Mouse (Mus musculus): ENCODE measurements around the gene Gm10401. TPM values are rescaled to one million over a fixed set of nuclear protein-coding genes. Genes with fewer than 3 reads are reported as not detected.
A peak's percentile ranks its signal among the peaks of the same experiment; 100 is the strongest.
"Not testable (repeated sequence)": the region's sequence is repeated elsewhere in the genome, so short reads cannot be mapped to it uniquely, and the experiment has no call there.

The Gm10401 gene
- total RNA-seq, 4 experiments from 2014 or later: not detected

- peak in 1 of 2 experiments; percentile 59 for DNase-seq (ENCODE audit: low spot score in 2 of 2)
Measured at GRCm38 (mm10) chr5:115118961-115119570, 21.0 kb upstream of the Gm10401 start, which contains the start of gene Acads. Gene Acads, minus strand, starts transcription at chr5:115119346.

DNA sequence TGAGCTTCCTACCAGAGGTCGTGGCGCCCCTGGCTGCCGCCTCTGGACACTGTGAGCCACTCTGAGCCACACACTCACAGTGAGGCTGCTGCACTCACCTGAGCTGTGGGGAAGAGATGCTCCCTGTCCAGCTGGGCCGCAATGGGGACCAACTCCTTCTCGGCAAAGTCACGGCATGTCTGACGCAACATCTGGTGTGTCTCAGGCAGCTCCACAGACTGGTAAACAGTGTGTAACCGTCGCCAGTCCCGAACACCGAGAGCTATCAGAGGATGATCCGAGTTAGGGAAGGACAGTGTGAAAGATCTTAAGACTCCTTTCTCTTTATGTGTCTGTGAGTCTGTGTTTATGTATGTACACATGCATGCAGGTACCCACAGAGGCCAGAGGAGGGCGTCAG, 19.4 kb upstream of the Gm10401 start:
- no peak for DNase-seq (ENCODE audit: low spot score in 2 of 2)

DNA sequence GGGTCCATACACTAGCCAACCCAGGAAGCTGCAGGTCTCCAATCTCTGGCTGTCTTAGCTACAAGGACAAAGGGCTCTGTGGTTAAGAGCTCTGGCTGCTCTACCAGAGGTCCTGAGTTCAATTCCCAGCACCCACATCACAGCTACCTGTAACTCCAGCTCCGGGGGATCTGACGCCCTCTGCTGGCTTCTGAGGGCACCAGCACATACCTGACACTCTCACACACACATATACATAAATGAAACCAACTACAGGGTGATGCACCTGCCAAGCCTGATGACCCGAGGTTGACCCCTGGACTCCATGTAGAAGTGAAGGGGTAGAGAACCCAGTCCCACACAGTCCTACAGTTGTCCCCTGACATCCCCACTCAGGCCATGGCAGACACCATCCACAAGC, 18.3 kb upstream of the Gm10401 start:
- DNase-seq (ENCODE audit: low spot score in 2 of 2): no peak

DNA sequence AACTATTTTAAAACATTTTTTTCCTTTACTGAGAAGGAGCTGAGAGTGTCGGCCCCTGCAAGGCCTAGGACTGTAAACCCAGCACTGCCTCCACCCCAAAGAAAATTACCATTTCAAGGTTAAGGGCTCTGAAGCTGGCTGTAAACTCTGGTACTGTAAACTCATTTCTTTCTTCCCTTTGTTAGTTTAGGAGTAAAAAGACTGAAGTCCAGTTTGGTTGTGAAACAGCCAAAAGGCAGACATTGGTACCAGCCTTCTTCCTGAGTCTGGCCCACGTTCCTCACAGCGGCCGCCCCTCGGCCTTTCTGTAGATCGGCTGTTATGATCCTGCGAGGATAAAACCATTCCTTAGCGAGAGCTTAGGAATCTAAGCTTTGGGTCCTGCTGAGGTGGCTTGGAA, 16.4 kb upstream of the Gm10401 start:
- DNase-seq (ENCODE audit: low spot score in 2 of 2): no peak

GRCm38 (mm10) chr5:115113244-115113643, 15.1 kb upstream of the Gm10401 start:
- no peak for DNase-seq (ENCODE audit: low spot score in 2 of 2)

GRCm38 (mm10) chr5:115111156-115111555, 13.1 kb upstream of the Gm10401 start:
- DNase-seq (ENCODE audit: low spot score in 2 of 2): no peak

GRCm38 (mm10) chr5:115103253-115103652, 5.2 kb upstream of the Gm10401 start:
- not testable (repeated sequence) for DNase-seq (ENCODE audit: low spot score in 2 of 2)

- DNase-seq (ENCODE audit: low spot score in 2 of 2): no peak
Measured at GRCm38 (mm10) chr5:115102231-115102630, 4.1 kb upstream of the Gm10401 start.

DNA sequence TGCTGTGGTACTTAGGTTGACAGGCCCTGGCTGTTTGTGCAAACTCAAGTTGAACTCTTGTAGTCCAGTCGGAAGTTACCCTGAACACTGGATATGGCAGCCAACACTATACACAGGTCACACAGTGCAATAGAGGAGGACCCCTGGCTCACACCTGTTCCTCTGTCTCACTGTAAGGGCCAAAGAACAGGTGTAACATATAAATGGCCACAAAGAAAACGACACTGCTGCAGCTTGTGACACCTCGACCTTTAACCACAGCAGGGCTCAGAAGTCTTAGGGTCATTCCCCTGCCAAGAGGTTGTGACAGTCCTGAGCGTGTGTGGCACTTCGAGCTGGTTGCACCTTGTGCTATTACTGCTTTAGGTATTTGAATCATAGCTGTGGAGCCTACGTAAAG, 2.4 kb upstream of the Gm10401 start:
- DNase-seq (ENCODE audit: low spot score in 2 of 2): no peak

- DNase-seq (ENCODE audit: low spot score in 2 of 2): no peak
Measured at GRCm38 (mm10) chr5:115099991-115100390, 1.9 kb upstream of the Gm10401 start.

DNA sequence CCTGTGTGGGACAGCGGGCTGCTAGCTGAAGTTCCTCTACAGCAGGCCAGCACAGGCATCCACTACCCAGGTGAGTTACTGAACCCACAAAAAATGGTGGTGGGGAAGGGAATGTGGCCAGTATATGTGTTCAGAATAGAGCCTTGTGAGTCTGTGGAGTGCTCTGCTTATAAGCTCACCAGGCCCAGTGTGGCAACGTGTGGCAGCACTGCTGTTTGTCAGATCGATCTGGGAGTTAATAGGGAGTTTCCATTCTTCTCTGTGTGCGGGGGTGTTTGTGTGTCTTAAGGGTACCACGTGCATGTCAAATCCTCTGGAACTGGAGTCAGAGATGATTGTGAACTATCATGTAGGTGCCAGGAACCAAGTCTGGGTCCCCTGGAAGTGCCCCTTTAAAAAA, 1.4 kb upstream of the Gm10401 start:
- DNase-seq (ENCODE audit: low spot score in 2 of 2): no peak

DNA sequence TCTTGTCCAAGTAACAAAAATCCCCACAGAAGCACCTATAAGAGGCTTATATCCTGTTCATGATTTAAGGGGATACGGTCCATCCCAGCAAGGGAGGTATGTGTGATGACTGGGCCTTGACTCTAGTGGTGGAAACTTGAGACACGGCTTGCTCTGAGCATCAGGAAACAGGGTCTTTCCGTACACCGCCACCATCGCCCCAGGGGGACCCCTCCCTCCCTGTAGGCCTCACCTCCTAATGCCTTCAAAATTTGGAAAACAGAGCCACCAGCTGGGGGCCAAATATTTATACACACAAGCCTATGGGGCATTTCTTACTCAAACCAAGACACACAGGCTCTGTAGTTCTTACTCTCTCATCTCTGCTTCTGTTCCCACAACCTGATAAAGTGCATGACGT, 6.3 kb downstream of the Gm10401 start:
- no peak for DNase-seq (ENCODE audit: low spot score in 2 of 2)

GRCm38 (mm10) chr5:115091015-115091414, 7.1 kb downstream of the Gm10401 start:
- DNase-seq (ENCODE audit: low spot score in 2 of 2): no peak

GRCm38 (mm10) chr5:115089592-115090268, 8.4 kb downstream of the Gm10401 start:
- DNase-seq (ENCODE audit: low spot score in 2 of 2): no peak

DNA sequence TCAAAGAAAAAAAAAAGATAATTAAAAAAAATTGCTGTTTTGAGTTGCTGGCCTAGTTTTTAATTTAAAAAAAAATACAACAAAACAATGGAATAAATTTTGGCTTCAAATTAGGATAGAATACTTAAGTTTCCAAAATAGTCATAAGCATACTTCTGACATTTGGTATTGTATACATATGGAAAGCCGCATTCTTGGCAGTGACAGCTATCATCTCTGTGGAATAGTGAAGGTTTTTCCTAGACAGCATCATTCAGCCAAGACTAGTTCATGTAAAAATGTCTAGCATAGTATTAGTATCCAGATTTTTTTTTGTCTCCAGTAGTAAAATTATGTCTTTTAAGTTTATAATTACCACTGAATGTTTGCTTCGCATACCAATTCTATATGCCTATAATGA, 12.4 kb downstream of the Gm10401 start:
- no peak for DNase-seq (ENCODE audit: low spot score in 2 of 2)

DNA sequence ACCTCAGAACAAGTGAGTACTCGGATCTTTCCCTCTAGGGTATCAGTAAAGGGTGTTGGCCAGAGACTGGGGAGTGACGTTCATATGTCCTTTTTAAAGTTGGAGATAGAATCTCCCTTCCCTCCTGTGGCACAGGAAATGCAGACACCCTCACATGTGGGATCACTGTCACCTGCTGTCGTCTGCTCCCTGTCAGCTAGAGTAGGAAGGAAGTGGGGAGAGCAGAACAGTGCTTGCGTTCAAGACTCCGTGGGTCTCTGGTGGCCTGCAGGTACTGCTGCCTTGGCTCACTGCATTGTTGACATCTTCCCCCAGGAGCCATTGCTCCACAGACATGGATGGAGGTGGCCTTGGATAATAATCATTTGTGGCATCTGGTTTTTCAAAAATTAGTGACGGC, 14.6 kb downstream of the Gm10401 start:
- DNase-seq (ENCODE audit: low spot score in 2 of 2): no peak

DNA sequence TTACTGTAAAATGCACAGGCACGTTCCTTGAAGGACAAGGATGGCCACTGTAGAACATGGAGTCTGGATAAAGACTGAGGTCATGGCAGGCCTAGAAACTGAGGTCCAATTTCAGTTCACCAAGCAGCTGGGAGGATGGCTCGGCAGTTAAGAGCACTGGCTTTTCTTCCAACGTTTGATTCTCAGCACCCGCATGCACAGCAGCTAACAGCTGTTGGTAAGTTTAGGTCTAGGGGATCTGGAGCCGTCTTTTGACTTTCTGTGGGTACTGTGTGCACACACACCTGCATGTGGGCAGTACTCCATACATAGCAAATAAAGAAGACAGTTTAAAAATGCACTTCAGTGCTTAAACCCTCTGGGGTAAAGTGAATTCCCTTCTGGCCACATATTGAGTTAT, 16.5 kb downstream of the Gm10401 start:
- no peak for DNase-seq (ENCODE audit: low spot score in 2 of 2)

DNA sequence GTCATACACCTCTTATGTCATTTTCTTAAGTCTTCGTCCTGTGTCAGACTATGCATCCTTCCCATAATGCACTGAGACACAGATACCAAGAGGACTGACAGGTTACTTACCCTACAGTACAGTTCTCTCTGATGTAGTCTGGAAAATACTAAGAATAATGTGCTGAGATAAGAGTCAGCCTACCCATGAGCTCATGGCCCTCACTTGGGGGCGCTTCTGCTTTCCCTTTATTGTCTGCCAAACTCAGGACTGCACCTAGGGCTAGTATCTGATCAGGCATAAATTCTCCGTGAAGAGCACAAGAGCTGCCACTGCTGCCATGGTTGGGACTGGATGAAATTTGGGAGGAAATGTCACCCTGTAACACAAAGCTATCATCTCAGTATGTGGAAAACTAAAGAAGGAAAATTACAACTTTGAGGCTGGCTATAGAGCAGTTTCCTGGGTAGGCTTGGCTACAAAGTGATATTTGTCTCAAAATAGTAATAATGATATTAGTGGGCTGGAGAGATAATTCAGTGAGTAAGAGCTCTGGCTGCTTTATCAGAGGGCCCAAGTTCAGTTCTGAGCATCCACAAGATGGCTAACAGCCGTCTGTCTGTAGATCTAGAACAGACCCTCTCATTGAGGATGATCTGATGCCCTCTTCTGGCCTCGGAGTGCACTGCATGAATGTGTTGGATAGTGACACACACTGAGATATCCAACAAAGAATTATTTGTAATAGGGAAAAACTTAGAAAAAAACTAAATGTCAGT, 21.8 kb downstream of the Gm10401 start:
- peak in 1 of 2 experiments; percentile 49 for DNase-seq (ENCODE audit: low spot score in 2 of 2)

DNA sequence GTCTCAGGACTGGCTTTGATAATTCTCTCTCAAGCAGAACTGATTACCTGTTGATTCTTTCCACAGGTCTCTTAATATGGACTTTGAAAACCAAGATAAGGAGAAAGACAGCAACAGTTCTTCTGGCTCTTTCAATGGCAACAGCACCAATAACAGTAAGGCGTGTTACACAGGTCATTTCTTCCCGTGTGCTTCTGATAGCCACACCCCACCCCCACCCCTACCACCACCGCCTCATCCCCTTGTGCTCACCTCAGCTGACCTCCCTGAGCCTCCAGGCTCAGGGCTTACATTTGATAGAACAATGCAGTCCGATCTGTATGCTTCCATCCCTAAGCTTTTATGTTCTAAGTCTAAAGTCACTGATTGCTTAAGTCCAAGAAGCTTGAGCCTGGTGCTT, 23.3 kb downstream of the Gm10401 start:
- DNase-seq (ENCODE audit: low spot score in 2 of 2): no peak

- DNase-seq (ENCODE audit: low spot score in 2 of 2): not testable (repeated sequence)
Measured at GRCm38 (mm10) chr5:115073306-115073705, 24.8 kb downstream of the Gm10401 start.

DNA sequence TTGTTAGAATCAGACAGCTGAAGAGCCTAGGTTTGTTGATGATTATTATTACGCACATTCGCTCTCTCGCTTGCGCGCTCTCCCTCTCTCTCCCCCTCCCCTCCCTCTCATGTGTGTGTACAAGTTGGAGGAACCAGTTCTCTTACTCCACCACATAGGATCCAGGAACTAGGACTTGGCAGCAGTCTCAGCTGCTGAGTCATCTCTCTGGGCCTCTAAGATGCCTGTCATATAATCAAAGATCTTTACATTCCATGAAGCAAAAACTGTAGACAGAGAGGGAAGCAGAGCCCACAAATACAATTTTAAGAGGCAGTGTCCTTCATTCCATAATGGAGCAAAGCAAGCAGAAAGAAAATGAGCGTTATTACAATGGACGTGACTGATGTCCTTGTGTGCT, 26.0 kb downstream of the Gm10401 start:
- peak in 1 of 2 experiments; percentile 65 for DNase-seq (ENCODE audit: low spot score in 2 of 2)

DNA sequence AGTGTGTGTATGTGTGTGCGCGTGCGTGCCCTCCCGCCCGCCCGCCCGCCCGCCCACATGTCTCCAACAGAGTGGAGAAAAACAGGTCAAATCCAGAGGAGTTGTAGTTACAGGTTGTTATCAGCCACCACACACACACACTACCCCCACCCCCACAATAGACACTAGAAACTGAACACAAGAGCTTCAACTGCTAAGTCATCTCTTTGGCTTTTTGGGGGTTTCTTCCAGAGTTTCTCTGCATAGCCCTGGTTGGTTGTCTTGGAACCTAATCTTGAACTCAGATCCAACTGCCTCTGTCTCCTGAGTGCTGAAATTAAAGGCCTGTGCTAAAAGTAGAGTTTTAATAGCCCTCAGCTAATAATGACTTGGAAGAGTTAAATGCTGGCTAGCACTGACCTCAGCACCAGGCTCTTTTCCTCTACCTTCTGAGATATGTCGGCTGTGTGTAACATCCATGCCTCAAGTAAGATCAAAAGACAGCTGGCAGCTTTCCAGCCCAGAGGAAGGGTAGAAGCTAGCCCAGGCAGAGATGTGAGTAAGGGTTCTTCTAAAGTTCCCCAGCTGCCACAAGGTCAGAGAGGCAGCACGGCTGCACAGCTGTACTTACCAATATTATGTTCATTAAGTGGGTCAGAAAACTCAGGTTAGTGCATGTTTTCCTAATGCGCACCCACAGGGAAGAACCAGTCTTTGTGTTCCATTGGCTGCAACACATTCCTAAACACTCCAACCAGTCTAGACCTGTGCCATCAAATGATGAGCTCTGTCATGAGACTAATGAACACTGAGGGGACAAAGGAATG, 26.8 kb downstream of the Gm10401 start:
- DNase-seq (ENCODE audit: low spot score in 2 of 2): no peak
